Mouse (Mus musculus) kidney, postnatal 0 days (tissue): ENCODE results near the gene Mrrf. TPM values are rescaled to one million over a fixed set of nuclear protein-coding genes. Genes with fewer than 3 reads are reported as not detected.

Source experiments
- ATAC-seq: fragments of 200-750 bp; cut with Nextera tagmentation; replicated peaks from 2 replicates; pipeline ENCODE4 v1.8.0; 2017; ENCODE audit warnings: low read depth, moderate number of reproducible peaks, moderate TSS enrichment, moderate library complexity; ENCODE audit not compliant: low FRiP score
- DNase-seq: peaks from one replicate; pipeline ENCODE4 v3.0.0-alpha.2; 2016; ENCODE audit warnings: low spot score
- H3K27ac ChIP-seq: fragments of 300-500 bp; sonication (generic); 2 replicates; pipeline ENCODE4 v1.5.1; 2014; ENCODE audit warnings: mild to moderate bottlenecking
- H3K27me3 ChIP-seq: fragments of 300-500 bp; sonication (generic); 2 replicates; pipeline ENCODE4 v1.6.1; 2014; ENCODE audit warnings: low read length, mixed read lengths; ENCODE audit not compliant: insufficient read depth
- H3K36me3 ChIP-seq: fragments of 300-500 bp; sonication (generic); 2 replicates; pipeline ENCODE4 v1.6.1; 2014; ENCODE audit warnings: low read length, mixed read lengths; ENCODE audit not compliant: insufficient read depth
- H3K4me1 ChIP-seq: fragments of 300-500 bp; sonication (generic); replicated peaks from 2 replicates; pipeline ENCODE4 v1.6.1; 2014; ENCODE audit warnings: antibody characterized with exemption, low read length, mixed read lengths; ENCODE audit not compliant: insufficient read depth
- H3K4me2 ChIP-seq: fragments of 300-500 bp; sonication (generic); 2 replicates; pipeline ENCODE4 v1.6.1; 2014; ENCODE audit warnings: mild to moderate bottlenecking, low read length, moderate library complexity, mixed read lengths
- H3K4me3 ChIP-seq: fragments of 300-500 bp; sonication (generic); replicated peaks from 2 replicates; pipeline ENCODE4 v1.5.1; 2014; ENCODE audit warnings: low read depth, low read length
- H3K9ac ChIP-seq: fragments of 300-500 bp; sonication (generic); 2 replicates; pipeline ENCODE4 v1.6.1; 2014; ENCODE audit warnings: low read depth, low read length
- H3K9me3 ChIP-seq: fragments of 300-500 bp; sonication (generic); replicated peaks from 2 replicates; pipeline ENCODE4 v1.6.1; 2016; ENCODE audit warnings: low read length, inconsistent platforms, mixed read lengths
- CTCF ChIP-seq: IDR thresholded peaks from 2 replicates; pipeline ENCODE4 v1.5.1; 2016; ENCODE audit warnings: antibody characterized with exemption, low read depth, mild to moderate bottlenecking, moderate library complexity
- WGBS: fragments of 180-500 bp; shearing (Covaris S2); extraction: QIAGEN DNeasy Blood & Tissue Kit; methylation state at CpG from one replicate; pipeline ENCODE4 v1.1.7; 2014; 5-methylcytosine and 5-hydroxymethylcytosine counted together
- polyA plus RNA-seq: library from polyadenylated mRNA; unstranded; fragments of >200 nt; fragmentation: Nextera tagmentation; extraction: Ambion mirVana; gene quantifications from 2 replicates; pipeline ENCODE4 v1.2.1, GENCODE M21; 2015

Mrrf gene
- polyA plus RNA-seq, 1 experiment from 2014 or later, result 25.4 TPM

- H3K4me1 ChIP-seq, result peaks cover 8% of the 10 kb centered on the region
- no peak overlapping the region for H3K27ac ChIP-seq
- no peaks in the 10 kb centered on the region for H3K9me3 ChIP-seq
- TF ChIP-seq CTCF, result no peak
- ATAC-seq (no peak), DNase-seq (no peak)
- peak overlapping the region; percentile 33 for H3K4me3 ChIP-seq
- peak overlapping the region; percentile 23; the same call in 1 of the 2 replicates for H3K9ac ChIP-seq
- 2% methylated on average over 39 of the region's 39 CpGs for WGBS
- no peaks in the 10 kb centered on the region for H3K36me3 ChIP-seq
- H3K27me3 ChIP-seq, result peaks cover 22% of the 10 kb centered on the region; the same call in 1 of the 2 replicates
- H3K4me2 ChIP-seq, result peak overlapping the region; percentile 82
Observed at GRCm38 (mm10) chr2:36203011-36203825, 67.0 kb downstream of the Mrrf start.

- Histone ChIP-seq H3K9ac (no peak overlapping the region), H3K36me3 (no peaks in the 10 kb centered on the region), H3K4me3 (no peak overlapping the region), H3K27ac (no peak overlapping the region), H3K9me3 (no peaks in the 10 kb centered on the region), H3K4me1 (peaks cover 8% of the 10 kb centered on the region), H3K27me3 (peaks cover 22% of the 10 kb centered on the region; the same call in 1 of the 2 replicates), H3K4me2 (no peak overlapping the region)
- WGBS, result 75% methylated on average over 4 of the region's 4 CpGs
- no peak for TF ChIP-seq CTCF
- DNase-seq (no peak), ATAC-seq (no peak)
Observed at GRCm38 (mm10) chr2:36204595-36204994, 68.4 kb downstream of the Mrrf start.

GRCm38 (mm10) chr2:36207071-36207470 is 70.9 kb downstream of the Mrrf start:
- no peak for ATAC-seq
- no peaks in the 10 kb centered on the region for H3K36me3 ChIP-seq
- peaks cover 8% of the 10 kb centered on the region for H3K4me1 ChIP-seq
- H3K27me3 ChIP-seq, result peaks cover 14% of the 10 kb centered on the region; the same call in 1 of the 2 replicates
- H3K9me3 ChIP-seq, result no peaks in the 10 kb centered on the region
- H3K4me2 ChIP-seq, result no peak overlapping the region
- H3K27ac ChIP-seq, result no peak overlapping the region
- H3K4me3 ChIP-seq, result no peak overlapping the region
- no peak for TF ChIP-seq CTCF
- WGBS, result 56% methylated on average over 11 of the region's 11 CpGs
- no peak overlapping the region for H3K9ac ChIP-seq
- DNase-seq, result no peak

- Histone ChIP-seq H3K4me3 (no peak overlapping the region), H3K4me1 (no peaks in the 10 kb centered on the region), H3K36me3 (no peaks in the 10 kb centered on the region), H3K9ac (no peak overlapping the region), H3K9me3 (no peaks in the 10 kb centered on the region), H3K27me3 (no peaks in the 10 kb centered on the region), H3K4me2 (no peak overlapping the region), H3K27ac (no peak overlapping the region)
- 9% methylated on average over 34 of the region's 34 CpGs for WGBS
- ATAC-seq (no peak), DNase-seq (no peak)
- TF ChIP-seq CTCF, result no peak
Observed at GRCm38 (mm10) chr2:36210796-36211195, 74.6 kb downstream of the Mrrf start.

- Histone ChIP-seq H3K27ac (no peak overlapping the region), H3K9ac (no peak overlapping the region), H3K4me1 (0 out of 2 replicates have a peak, but pooled peaks cover 7% of the 10 kb centered on the region)
Observed at GRCm38 (mm10) chr2:36211785-36212184, 75.6 kb downstream of the Mrrf start.

GRCm38 (mm10) chr2:36213108-36213507 is 76.9 kb downstream of the Mrrf start:
- Histone ChIP-seq H3K27me3 (no peaks in the 10 kb centered on the region), H3K9me3 (no peaks in the 10 kb centered on the region), H3K4me2 (no peak overlapping the region), H3K9ac (no peak overlapping the region), H3K4me3 (no peak overlapping the region), H3K4me1 (peaks cover 18% of the 10 kb centered on the region; the same call in 1 of the 2 replicates), H3K36me3 (no peaks in the 10 kb centered on the region), H3K27ac (no peak overlapping the region)
- no peak for ATAC-seq
- 47% methylated on average over 7 of the region's 7 CpGs for WGBS
- no peak for DNase-seq
- TF ChIP-seq CTCF, result no peak

More at GRCm38 (mm10) chr2:36211785-36212184, 75.6 kb downstream of the Mrrf start:
- WGBS, result 28% methylated on average over 7 of the region's 7 CpGs
- peak; percentile 25; the same call in 1 of the 2 replicates for ATAC-seq
- DNase-seq, result peak; percentile 74
- Histone ChIP-seq H3K36me3 (no peaks in the 10 kb centered on the region), H3K4me3 (no peak overlapping the region), H3K4me2 (no peak overlapping the region), H3K27me3 (no peaks in the 10 kb centered on the region), H3K9me3 (no peaks in the 10 kb centered on the region)
- TF ChIP-seq CTCF, result no peak
